Mouse (Mus musculus): Measurements from ENCODE around the gene Flnb.

The Flnb gene

GRCm38 (mm10) chr14:7899986-7900385 lies 82.2 kb downstream of the Flnb start:
- DNase-seq (ENCODE audit: low read depth, low spot score), result no peak

GRCm38 (mm10) chr14:7900481-7901049 lies 82.8 kb downstream of the Flnb start:
- no peak for DNase-seq (ENCODE audit: low read depth, low spot score)

- DNase-seq (ENCODE audit: low read depth, low spot score), result no peak
These were observed 83.9 kb downstream of the Flnb start for GRCm38 (mm10) chr14:7901484-7902240.

- no peak for DNase-seq (ENCODE audit: low read depth, low spot score)
These were observed 89.3 kb downstream of the Flnb start for GRCm38 (mm10) chr14:7907058-7907457.

- no peak for DNase-seq (ENCODE audit: low read depth, low spot score)
These were observed 91.7 kb downstream of the Flnb start for GRCm38 (mm10) chr14:7909472-7909871.

- DNase-seq (ENCODE audit: low read depth, low spot score), result no peak
These were observed 96.1 kb downstream of the Flnb start for GRCm38 (mm10) chr14:7913842-7914241.

GRCm38 (mm10) chr14:7914461-7914860 lies 96.7 kb downstream of the Flnb start:
- DNase-seq (ENCODE audit: low read depth, low spot score), result no peak

GRCm38 (mm10) chr14:7918150-7918991 lies 100.6 kb downstream of the Flnb start:
- no peak for DNase-seq (ENCODE audit: low read depth, low spot score)

GRCm38 (mm10) chr14:7919309-7919708 lies 101.6 kb downstream of the Flnb start:
- no peak for DNase-seq (ENCODE audit: low read depth, low spot score)

GRCm38 (mm10) chr14:7919921-7920320 lies 102.2 kb downstream of the Flnb start:
- no peak for DNase-seq (ENCODE audit: low read depth, low spot score)

- DNase-seq (ENCODE audit: low read depth, low spot score), result no peak
These were observed 103.7 kb downstream of the Flnb start for GRCm38 (mm10) chr14:7921459-7921858.

GRCm38 (mm10) chr14:7923635-7924034 lies 105.9 kb downstream of the Flnb start:
- no peak for DNase-seq (ENCODE audit: low read depth, low spot score)

GRCm38 (mm10) chr14:7928362-7928761 lies 110.6 kb downstream of the Flnb start:
- DNase-seq (ENCODE audit: low read depth, low spot score), result no peak

- no peak for DNase-seq (ENCODE audit: low read depth, low spot score)
These were observed 111.3 kb downstream of the Flnb start for GRCm38 (mm10) chr14:7929029-7929428.

- DNase-seq (ENCODE audit: low read depth, low spot score), result no peak
These were observed 114.4 kb downstream of the Flnb start for GRCm38 (mm10) chr14:7932151-7932550.

- no peak for DNase-seq (ENCODE audit: low read depth, low spot score)
These were observed 116.4 kb downstream of the Flnb start for GRCm38 (mm10) chr14:7934166-7934565.

GRCm38 (mm10) chr14:7937052-7937630 lies 119.4 kb downstream of the Flnb start:
- DNase-seq (ENCODE audit: low read depth, low spot score), result peak; percentile 61

GRCm38 (mm10) chr14:7938809-7939784 lies 121.3 kb downstream of the Flnb start:
- no peak for DNase-seq (ENCODE audit: low read depth, low spot score)

GRCm38 (mm10) chr14:7941413-7941812 lies 123.7 kb downstream of the Flnb start:
- no peak for DNase-seq (ENCODE audit: low read depth, low spot score)

GRCm38 (mm10) chr14:7943101-7943800 lies 125.5 kb downstream of the Flnb start:
- DNase-seq (ENCODE audit: low read depth, low spot score), result no peak

Measured in forelimb bud, embryonic 11.5 days (tissue).